Comparison of ENCODE assay signal across 7 mouse cellular contexts in the genomic region with DNA sequence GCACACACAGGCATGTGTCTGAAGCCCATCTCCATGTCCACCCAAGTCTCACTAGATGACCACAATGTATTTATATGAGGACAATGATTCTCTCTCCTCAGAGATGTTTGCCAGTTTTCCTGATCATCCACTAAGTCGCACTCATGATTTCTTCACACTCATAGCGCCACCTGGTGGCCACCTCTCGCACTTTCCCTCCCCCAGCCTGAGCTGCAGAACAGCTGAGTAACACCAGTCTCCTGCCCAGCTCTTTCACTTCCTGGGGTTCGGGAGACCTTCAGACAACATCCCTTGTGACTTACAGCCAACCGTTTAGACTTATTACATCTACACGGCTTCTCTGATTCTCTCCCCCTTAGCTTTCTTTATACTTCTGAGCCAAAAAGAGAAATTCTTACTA. TPM values are rescaled to one million over a fixed set of nuclear protein-coding genes. Genes with fewer than 3 reads are reported as not detected.
A peak's percentile ranks its signal among the peaks of the same experiment; 100 is the strongest.
DNase-seq lines count a peak whose midpoint lies in the region; ATAC-seq lines count a peak whose summit lies in the region.

No protein-coding gene starts in this region.

- H3K27me3 ChIP-seq in midbrain, embryonic 12.5 days = peaks cover 29% of the 10 kb centered on the region

- H3K4me3 ChIP-seq in midbrain, embryonic 12.5 days = no peak overlapping the region

- no peak overlapping the region for H3K27ac ChIP-seq in midbrain, embryonic 12.5 days (replicated peaks)

- peaks cover 5% of the 10 kb centered on the region; the same call in 1 of the 2 replicates for H3K4me1 ChIP-seq in midbrain, embryonic 12.5 days

- ATAC-seq in midbrain, embryonic 12.5 days (ENCODE audit: low FRiP score, low read depth) = peak; percentile 32; the same call in 1 of the 2 replicates

- H3K9ac ChIP-seq in midbrain, embryonic 12.5 days (replicated peaks) = no peak overlapping the region

- H3K9me3 ChIP-seq in midbrain, embryonic 12.5 days = no peaks in the 10 kb centered on the region

- no peak overlapping the region for H3K4me2 ChIP-seq in midbrain, embryonic 12.5 days (replicated peaks)

- intact Hi-C loops in left cerebral cortex, postnatal 10 days (cut with DNase I) = loop anchor here (5.0 to 10.0 kb wide), 3 partner anchors 142 to 699 kb away; no protein-coding TSS in a partner anchor

- 17% methylated on average over 6 of the region's 6 CpGs for WGBS in midbrain, embryonic 12.5 days

- H3K36me3 ChIP-seq in midbrain, embryonic 12.5 days = no peaks in the 10 kb centered on the region

- DNase-seq in T-cell, adult 2 months (ENCODE audit: low spot score) = peak; percentile 53
- DNase-seq in cerebellum, adult 8-10 months = peak; percentile 78
- peak; percentile 70 to 82 for DNase-seq in frontal cortex, postnatal 10 days (ENCODE audit: low spot score in 2 of 2)
- DNase-seq in induced T-regulatory cell, adult 2 months (ENCODE audit: low read depth) = peak; percentile 82
- DNase-seq in left cerebral cortex, postnatal 10 days (ENCODE audit: extremely low spot score in 1 of 2, low spot score in 2 of 2) = peak; percentile 80 to 85
- DNase-seq in spleen, adult 12 weeks (ENCODE audit: low spot score) = peak; percentile 67

RNA-seq across cellular contexts. Expression of a gene that starts 37.3 kb away (rescaled TPM):
- total RNA-seq in left cerebral cortex, postnatal 10 days (2021) = 10 to 100 TPM; 17.1 to 17.3 TPM
- polyA plus RNA-seq in midbrain, embryonic 12.5 days (2016; fragmentation: Nextera tagmentation; extraction: Ambion mirVana) = 23.9 and 25.6 TPM in 2 replicates
